Mouse (Mus musculus) cerebellum, postnatal 4 days (tissue): Measurements from ENCODE around the gene Snx1.

ENCODE experiments used
- DNase-seq, 2 experiments: peaks; one replicate each; pipeline ENCODE4 v3.0.0; 2022; ENCODE audit warnings: low spot score in 2 of 2, mixed read lengths in 1 of 2

The Snx1 gene

GRCm38 (mm10) chr9:66127193-66127546 is 783 bp upstream of the Snx1 start:
- DNase-seq = no peak

GRCm38 (mm10) chr9:66125543-66126455 is 588 bp downstream of the Snx1 start:
- no peak for DNase-seq

GRCm38 (mm10) chr9:66124681-66125542 is 1.5 kb downstream of the Snx1 start:
- DNase-seq = peak; percentile 85 to 95

DNA sequence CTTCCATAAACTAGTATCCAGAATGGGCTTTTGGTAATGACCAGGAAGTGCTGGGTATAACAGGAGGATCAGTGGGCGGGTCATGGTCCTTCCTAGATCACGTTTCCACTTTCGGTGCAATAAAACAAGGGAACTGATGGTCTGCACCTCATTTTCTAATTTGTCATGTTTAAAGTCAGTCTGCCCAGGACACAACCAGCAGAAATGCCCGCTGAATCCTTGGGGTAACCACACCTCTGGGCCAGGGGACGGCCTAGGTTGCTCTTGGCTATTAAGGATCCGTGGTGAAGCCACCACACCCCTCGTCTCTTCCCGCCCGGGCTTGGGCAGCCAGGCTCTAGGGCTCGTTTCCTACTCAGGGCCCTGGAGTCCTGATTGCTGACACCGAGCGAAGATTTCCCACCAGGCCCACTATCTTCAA is 2.3 kb downstream of the Snx1 start:
- DNase-seq = no peak

GRCm38 (mm10) chr9:66123648-66124047 is 2.7 kb downstream of the Snx1 start:
- DNase-seq = no peak

GRCm38 (mm10) chr9:66121421-66121820 is 5.0 kb downstream of the Snx1 start:
- no peak for DNase-seq

DNA sequence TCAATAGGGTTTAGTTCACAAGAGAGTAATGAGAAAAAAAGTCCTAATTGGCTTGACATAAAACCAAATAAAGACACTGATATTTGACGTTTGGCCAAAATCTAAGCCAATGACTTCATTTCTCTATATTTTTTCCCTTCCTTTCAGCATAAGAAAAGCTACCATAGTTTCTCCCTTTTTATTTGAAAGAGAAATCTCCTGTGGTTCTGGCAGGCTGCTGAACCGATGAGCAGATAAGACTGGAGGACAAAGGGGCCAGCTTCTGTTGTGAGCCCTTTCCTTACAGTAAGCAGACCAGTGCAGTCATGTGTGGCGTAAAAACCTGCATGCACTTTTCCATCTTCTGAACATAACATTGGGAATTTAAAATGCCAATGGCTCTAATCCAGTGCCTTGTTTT is 5.4 kb downstream of the Snx1 start:
- DNase-seq = no peak

GRCm38 (mm10) chr9:66120106-66120505 is 6.3 kb downstream of the Snx1 start:
- no peak for DNase-seq

DNA sequence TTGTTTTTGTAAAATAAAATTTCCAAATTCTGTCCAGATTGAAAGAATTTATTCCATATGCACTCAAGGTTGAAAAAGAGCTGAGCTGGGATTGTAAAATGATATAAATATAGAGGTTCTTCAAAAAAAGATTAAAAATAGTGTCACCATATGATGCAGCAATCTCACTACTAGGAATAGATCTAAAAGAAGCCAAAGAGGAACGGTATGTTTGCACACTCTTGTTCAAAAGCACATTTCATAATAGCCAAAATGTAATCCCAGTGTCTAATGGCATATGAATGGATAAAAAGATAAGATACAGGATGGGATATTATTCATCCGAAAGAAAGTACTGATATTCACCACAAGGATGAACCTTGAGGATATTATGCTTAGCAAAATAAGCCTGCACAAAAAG is 6.9 kb downstream of the Snx1 start:
- no peak for DNase-seq

- no peak for DNase-seq
Measured at GRCm38 (mm10) chr9:66116890-66117289, 9.5 kb downstream of the Snx1 start.

DNA sequence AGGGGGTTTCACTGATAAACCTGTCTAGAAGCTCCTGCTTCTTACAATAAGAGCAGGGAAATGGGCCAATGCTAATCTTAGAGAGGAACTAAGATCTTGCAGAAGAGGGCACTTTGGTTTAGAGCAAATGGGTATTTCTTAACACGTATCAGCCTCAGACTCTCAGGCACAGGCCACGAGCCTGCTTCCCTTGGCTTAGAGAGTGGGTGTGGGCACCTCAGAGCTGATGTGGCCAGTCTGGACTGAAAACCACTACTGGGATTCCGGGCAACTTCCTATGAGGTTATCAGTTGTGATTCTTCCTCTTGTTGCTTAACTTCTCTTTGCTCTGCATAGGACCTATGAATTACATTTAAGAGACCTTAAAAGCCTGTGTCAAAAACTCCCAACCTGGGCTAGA is 12.0 kb downstream of the Snx1 start:
- no peak for DNase-seq

DNA sequence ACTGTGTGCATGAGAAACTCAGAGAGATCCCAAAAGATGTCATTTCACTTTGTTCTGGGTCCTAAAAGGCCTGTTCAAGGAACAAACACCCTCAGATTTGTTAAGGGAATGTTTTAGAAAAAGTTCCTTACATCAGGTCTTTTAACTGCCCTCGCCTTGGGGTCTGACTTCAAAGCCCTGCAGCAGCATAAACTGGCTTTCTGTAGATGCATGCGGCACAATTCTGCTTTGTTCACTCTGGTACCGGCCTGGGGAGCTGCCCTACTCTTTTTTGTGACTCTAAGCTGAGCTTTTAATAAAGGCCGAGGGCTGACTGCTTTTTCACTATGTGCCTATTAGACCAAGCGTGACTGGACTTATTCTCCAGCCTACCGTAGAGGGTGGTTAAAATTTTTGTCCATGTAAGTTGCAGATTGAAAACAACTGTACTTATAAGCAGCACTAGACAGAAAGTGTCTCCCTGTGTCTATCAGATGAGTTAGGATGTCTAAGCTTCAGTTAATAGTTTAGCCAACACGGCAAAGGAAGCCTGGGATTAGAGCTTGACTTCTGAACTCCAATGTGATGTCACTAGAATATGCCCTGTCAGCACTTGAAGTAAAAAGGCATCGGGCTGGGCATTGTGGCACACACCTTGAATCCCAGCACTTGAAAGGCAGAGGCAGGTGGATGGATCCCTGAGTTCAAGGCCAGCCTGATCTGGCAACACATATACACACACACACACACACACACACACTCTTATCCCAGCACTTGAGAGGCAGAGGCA is 15.6 kb downstream of the Snx1 start:
- no peak for DNase-seq

DNA sequence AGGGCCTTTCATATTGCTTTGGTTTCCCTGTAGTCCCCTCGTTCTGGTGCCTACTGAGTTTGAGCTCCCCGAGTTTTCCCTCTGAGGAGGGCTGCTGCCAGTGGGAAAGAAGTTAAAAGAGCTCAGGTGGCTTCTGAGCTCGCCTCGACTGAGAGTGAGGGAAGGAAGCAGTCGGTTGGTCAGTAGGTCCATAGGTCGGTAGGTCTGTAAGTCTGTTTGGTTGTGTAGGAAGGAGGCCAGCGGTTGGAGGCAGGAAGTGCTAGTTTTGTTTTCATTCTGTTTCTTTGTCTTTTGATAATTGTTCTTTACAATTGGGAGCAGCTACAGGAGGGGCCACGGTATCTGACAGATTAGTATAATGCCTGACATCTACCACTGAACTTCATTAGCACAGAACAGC is 16.3 kb downstream of the Snx1 start:
- no peak for DNase-seq

DNA sequence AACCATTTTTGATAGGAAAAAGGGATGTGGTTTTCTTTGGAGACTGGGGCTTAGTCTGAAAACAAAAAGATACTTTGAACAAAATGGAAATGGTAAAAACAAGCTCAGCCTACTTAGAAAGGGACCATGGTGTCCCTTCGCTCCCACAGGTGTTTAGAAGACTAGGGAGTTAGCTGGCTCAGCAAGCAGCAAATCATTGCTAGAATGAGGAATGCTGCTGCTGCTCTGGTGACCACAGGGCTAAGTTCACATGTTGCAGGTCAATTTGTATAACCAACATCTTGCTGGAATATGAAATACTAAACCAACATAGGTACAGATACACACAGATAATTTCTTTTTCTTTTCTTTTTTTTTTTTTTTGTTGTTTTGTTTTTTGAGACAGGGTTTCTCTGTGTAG is 16.8 kb downstream of the Snx1 start:
- no peak for DNase-seq

GRCm38 (mm10) chr9:66105168-66105567 is 21.2 kb downstream of the Snx1 start:
- no peak for DNase-seq

DNA sequence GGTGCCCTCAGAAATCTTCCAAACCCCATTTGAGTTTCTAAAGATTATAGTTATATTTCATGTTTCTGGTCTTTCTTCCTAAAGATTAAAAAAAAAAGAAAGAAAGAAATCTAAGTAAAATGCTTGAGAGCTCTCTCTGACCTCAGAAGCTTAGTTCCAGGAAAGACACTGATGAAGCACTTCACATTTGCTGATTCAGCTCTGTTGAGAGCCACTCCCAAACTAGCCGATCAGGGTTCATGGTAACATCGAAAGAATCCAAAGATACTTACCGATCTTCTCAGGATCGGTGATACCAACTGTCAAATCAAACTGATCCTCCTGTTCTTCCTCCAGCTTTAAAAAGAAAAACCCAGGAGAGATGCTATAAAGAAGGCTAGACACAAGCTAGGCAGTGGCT is 21.8 kb downstream of the Snx1 start:
- DNase-seq = no peak

DNA sequence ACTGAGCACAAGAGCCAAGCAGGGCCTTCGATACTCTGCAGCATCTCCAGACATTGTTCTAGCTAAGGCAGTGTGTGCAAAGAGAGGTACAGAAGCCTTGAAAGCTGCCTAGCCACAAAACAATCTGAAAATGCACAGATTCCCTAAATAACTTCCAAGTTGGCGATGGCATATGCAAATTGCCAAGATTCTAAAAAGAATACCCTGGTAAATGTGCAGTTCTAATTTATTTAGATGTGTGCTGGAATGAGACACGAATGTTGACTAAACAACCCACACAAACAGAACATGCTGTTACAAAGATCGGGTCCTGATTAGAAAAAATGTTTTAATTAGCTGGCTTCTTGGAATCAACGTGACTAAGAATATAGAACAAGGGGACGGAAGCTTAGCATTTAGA is 23.7 kb downstream of the Snx1 start:
- no peak for DNase-seq

- no peak for DNase-seq
Measured at GRCm38 (mm10) chr9:66101577-66101976, 24.8 kb downstream of the Snx1 start.

DNA sequence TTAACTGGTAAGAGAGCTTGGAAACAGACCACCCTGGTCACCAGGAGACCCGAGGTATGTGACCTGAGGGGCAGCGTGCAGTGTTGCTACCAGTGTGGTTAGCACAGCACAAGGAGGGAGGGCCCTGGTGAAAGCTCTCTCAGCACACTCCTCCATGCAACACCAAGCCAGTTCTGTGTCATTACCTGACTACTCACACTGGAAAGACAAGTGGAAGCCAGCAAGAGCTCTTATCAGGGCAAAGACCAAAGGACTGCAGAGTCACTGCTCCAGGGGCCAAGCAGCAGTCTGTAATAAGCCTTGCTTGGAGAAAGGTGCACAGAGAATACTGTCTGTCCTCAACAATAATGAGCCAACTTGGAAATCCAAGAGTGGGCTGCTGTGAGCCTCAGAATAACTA is 33.7 kb downstream of the Snx1 start:
- no peak for DNase-seq

GRCm38 (mm10) chr9:66091327-66092231 is 34.8 kb downstream of the Snx1 start:
- no peak for DNase-seq
